Mouse (Mus musculus) heart, adult 2 months (tissue): ENCODE data around the gene Anapc2.

ENCODE experiments used
- CTCF ChIP-seq: fragments of 200-600 bp; IDR thresholded peaks from 2 replicates; pipeline ENCODE4 v1.8.1; 2022; ENCODE audit warnings: antibody characterized with exemption, mild to moderate bottlenecking, moderate library complexity
- EP300 ChIP-seq: fragments of 200-500 bp; IDR thresholded peaks from 2 replicates; pipeline ENCODE4 v1.6.1; 2011; ENCODE audit warnings: low read depth, low read length, control low read depth; ENCODE audit not compliant: insufficient read depth
- POLR2A ChIP-seq: fragments of 200-500 bp; IDR thresholded peaks from 2 replicates; pipeline ENCODE4 v1.6.1; 2011; ENCODE audit warnings: mild to moderate bottlenecking, low read depth, low read length, control low read depth; ENCODE audit not compliant: insufficient read depth

DNA sequence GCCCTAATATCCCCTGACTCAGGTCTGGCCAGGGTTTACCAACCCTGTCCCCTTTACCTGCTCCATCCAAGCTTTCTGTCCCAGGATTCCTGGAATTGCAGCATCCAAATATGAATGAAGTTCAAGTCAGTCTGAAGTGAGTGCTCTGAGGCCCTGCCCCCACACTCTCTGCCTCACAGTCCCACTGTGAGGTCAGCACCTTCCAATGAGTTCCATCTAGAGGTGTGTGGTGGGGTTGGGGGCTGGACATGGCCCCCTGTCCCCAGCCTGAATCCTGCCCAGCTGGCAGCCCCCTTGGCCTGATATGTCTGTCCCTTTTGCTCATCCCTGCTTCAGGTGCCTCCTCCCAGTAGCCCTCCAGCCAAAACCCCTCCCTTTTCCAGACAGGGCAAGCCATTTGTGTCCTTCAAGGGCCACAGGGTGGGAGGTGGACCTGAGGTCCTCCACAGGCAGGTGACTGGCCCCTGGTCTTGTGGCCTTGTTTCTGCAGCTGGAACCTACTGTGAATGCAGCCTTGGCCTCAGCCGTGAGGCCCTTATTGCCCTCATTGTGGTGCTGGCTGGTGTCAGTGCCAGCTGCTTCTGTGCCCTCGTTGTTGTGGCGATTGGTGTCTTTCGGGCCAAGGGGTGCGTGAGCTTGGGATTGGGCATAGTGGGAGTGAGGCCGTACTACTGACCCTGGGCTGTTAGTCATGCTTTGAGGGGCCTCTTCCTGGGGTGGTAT is 15.8 kb downstream of the Anapc2 start, which contains the start of gene Tmem210:
- TF ChIP-seq EP300 (no peak), POLR2A (no peak), CTCF (no peak)
